Mouse (Mus musculus): ENCODE measurements at regions not wholly inside any gene's neighbourhood (a gene's known extent, or its start where the extent isn't known, plus 50 kb on each side); places are given as distances from the start of the nearest gene placed in this dataset.

DNA sequence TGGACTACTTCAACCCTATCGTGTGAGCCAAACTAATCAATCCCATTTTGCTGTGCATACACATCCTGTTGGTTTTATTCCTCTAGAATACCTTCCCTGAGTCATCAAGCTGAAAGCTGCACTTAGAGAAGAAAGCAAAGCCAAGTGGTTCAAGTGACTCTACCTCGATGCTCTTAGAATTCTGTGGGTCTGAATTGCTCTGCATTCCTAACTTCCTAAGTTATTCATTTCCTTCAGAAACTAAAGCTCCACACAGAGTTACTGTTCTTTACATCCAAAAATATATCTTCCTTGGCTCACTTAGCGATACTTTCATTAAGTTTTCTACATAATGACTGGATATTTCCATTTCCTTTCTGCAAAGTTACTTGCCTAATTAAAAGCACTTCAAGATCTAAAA lies 379.0 kb upstream of the Pkdcc start:
- Histone ChIP-seq H3K9ac (no peak overlapping the region), H3K27ac (replicated peaks) (no peak overlapping the region), H3K4me3 (replicated peaks) (no peak overlapping the region), H3K27me3 (no peaks in the 10 kb centered on the region), H3K4me1 (no peaks in the 10 kb centered on the region), H3K9me3 (replicated peaks) (no peaks in the 10 kb centered on the region), H3K36me3 (no peaks in the 10 kb centered on the region), H3K4me2 (replicated peaks) (no peak overlapping the region)
- no peak for ATAC-seq (ENCODE audit: insufficient number of reproducible peaks, low FRiP score, low TSS enrichment, low read depth)
- 74% methylated on average over 3 of the region's 3 CpGs for WGBS

DNA sequence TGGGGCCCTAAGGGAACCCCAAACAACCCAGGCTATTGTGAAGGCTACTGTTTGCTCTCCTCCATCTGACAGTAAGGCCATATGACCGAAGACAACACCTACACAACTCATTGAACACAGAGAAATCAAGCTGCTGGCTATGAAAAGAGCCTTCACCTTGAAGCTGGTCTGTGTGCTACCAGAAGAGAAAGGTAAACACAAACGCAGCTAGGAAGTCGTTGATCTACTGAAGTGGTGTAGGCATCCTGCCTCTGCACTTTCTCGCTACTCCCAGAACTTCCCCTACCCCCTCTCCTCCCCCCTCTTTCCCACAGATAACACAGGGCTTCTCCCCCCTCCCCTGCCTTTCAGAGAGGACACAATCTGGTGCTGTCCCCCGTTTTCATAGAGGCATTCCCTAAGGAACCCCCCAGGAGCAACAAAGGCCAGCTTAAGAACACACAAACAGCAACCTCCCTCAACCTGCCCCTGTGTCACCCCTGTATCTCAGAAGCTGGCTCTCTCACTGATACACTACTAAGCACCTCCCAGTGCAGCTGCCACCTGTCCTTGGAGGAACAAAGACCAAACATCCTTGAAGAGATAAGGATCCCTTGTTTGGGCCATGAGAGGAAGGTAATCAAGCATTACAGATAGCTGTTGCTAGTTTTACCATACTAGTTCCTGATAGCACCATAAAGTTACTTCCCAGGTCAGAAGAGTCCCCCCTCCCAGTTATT lies 368.2 kb upstream of the Pkdcc start:
- Histone ChIP-seq H3K36me3 (no peaks in the 10 kb centered on the region), H3K27ac (replicated peaks) (no peak overlapping the region), H3K27me3 (no peaks in the 10 kb centered on the region), H3K4me2 (replicated peaks) (no peak overlapping the region), H3K9me3 (replicated peaks) (no peaks in the 10 kb centered on the region), H3K4me3 (replicated peaks) (no peak overlapping the region), H3K4me1 (no peaks in the 10 kb centered on the region), H3K9ac (no peak overlapping the region)
- WGBS: 76% methylated on average over 5 of the region's 5 CpGs
- ATAC-seq (ENCODE audit: insufficient number of reproducible peaks, low FRiP score, low TSS enrichment, low read depth): no peak

GRCm38 (mm10) chr17:82857199-82858147 lies 357.6 kb upstream of the Pkdcc start:
- H3K4me1 ChIP-seq: peaks cover 4% of the 10 kb centered on the region; the same call in 1 of the 2 replicates
- peak overlapping the region; percentile 24 for H3K4me3 ChIP-seq (replicated peaks)
- ATAC-seq (ENCODE audit: insufficient number of reproducible peaks, low FRiP score, low TSS enrichment, low read depth): 0 out of 2 replicates have a peak, but pooled peaks have one; percentile 34
- H3K36me3 ChIP-seq: no peaks in the 10 kb centered on the region
- H3K27ac ChIP-seq (replicated peaks): no peak overlapping the region
- no peak overlapping the region for H3K9ac ChIP-seq
- H3K9me3 ChIP-seq (replicated peaks): no peaks in the 10 kb centered on the region
- H3K4me2 ChIP-seq (replicated peaks): peak overlapping the region; percentile 53
- WGBS: 18% methylated on average over 16 of the region's 16 CpGs
- no peaks in the 10 kb centered on the region for H3K27me3 ChIP-seq

DNA sequence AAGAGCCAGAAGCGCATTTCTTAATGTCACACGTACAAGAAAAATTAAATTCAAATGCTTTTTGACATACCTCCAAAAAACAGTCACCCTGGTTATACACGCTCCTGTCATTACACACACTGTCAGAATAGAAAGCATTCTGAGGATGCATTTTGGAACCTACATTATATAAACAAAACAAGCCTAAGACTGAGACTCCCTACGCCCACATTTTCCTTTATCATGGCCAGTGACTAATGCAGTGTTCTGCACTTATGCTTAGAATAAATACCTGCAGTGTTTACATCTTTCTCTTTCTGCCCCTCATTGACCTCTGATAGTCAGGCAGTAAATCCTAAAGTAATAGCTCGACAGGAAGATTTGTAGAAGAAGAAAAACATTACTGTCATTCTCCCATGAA lies 354.7 kb upstream of the Pkdcc start:
- Histone ChIP-seq H3K27ac (replicated peaks) (no peak overlapping the region), H3K27me3 (no peaks in the 10 kb centered on the region), H3K9me3 (replicated peaks) (no peaks in the 10 kb centered on the region), H3K4me3 (replicated peaks) (no peak overlapping the region), H3K4me1 (peaks cover 4% of the 10 kb centered on the region; the same call in 1 of the 2 replicates), H3K36me3 (no peaks in the 10 kb centered on the region), H3K4me2 (replicated peaks) (no peak overlapping the region), H3K9ac (no peak overlapping the region)
- WGBS: 65% methylated on average over 5 of the region's 5 CpGs
- no peak for ATAC-seq (ENCODE audit: insufficient number of reproducible peaks, low FRiP score, low TSS enrichment, low read depth)

GRCm38 (mm10) chr17:82860966-82861365 lies 354.1 kb upstream of the Pkdcc start:
- no peak overlapping the region for H3K4me3 ChIP-seq (replicated peaks)
- H3K4me2 ChIP-seq (replicated peaks): no peak overlapping the region
- H3K4me1 ChIP-seq: peaks cover 4% of the 10 kb centered on the region; the same call in 1 of the 2 replicates
- no peak overlapping the region for H3K27ac ChIP-seq (replicated peaks)
- H3K27me3 ChIP-seq: no peaks in the 10 kb centered on the region; the same call in 1 of the 2 replicates
- H3K9ac ChIP-seq: no peak overlapping the region
- 86% methylated on average over 5 of the region's 5 CpGs for WGBS
- ATAC-seq (ENCODE audit: insufficient number of reproducible peaks, low FRiP score, low TSS enrichment, low read depth): no peak
- no peaks in the 10 kb centered on the region for H3K36me3 ChIP-seq
- H3K9me3 ChIP-seq (replicated peaks): no peaks in the 10 kb centered on the region

GRCm38 (mm10) chr17:82877131-82877530 lies 338.0 kb upstream of the Pkdcc start:
- Histone ChIP-seq H3K9ac (no peak overlapping the region), H3K4me1 (no peaks in the 10 kb centered on the region), H3K27me3 (no peaks in the 10 kb centered on the region), H3K36me3 (no peaks in the 10 kb centered on the region), H3K27ac (replicated peaks) (no peak overlapping the region), H3K4me2 (replicated peaks) (no peak overlapping the region), H3K4me3 (replicated peaks) (no peak overlapping the region), H3K9me3 (replicated peaks) (no peaks in the 10 kb centered on the region)
- ATAC-seq (ENCODE audit: insufficient number of reproducible peaks, low FRiP score, low TSS enrichment, low read depth): no peak
- WGBS: 54% methylated on average over 8 of the region's 8 CpGs

GRCm38 (mm10) chr17:82900602-82901001 lies 314.5 kb upstream of the Pkdcc start:
- ATAC-seq (ENCODE audit: insufficient number of reproducible peaks, low FRiP score, low TSS enrichment, low read depth): no peak
- H3K9me3 ChIP-seq (replicated peaks): no peaks in the 10 kb centered on the region

DNA sequence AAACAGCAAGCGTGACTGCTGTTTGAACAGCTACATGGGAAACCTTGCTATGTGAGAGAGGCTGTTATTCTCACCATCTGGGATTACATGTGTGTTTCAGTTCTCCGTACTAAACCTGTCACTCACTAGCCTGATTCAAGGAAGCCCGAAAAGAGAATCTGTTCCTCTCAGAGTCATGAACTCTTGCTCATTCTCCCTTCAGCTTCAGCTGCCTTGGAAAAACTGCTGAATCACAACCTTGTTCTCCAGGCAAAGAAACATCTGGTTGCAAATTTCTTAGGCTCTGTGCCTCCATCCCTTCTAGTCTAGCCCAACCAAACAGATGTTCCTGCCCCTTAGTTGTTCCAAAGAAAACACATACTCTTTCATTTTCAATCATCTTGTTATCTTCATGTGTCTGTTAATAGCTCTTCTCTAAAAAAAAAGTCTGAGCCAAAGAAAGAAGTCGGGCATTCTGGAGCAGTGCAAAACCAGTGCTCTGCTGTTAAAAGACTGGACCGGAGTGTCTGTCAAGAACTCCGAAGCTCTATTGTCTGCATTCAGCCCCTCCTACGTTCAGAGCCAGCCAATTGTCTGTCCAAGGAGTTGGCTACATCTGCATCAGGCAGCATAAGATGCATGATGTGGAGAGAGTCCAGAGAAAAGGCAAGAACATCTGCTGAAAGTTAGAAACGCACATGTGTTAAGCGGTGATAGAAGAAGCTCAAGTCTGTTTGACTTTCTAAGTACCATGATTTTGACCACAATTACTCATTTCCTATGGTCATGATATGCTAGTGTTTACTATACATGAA lies 313.8 kb upstream of the Pkdcc start:
- Histone ChIP-seq H3K4me1 (no peaks in the 10 kb centered on the region), H3K4me2 (replicated peaks) (peak overlapping the region; percentile 21; the same call in 1 of the 2 replicates), H3K4me3 (replicated peaks) (peak overlapping the region; percentile 23), H3K36me3 (no peaks in the 10 kb centered on the region), H3K9me3 (replicated peaks) (no peaks in the 10 kb centered on the region), H3K9ac (no peak overlapping the region), H3K27ac (replicated peaks) (peak overlapping the region; percentile 58; the same call in 1 of the 2 replicates), H3K27me3 (no peaks in the 10 kb centered on the region)
- peak; percentile 75 for ATAC-seq (ENCODE audit: insufficient number of reproducible peaks, low FRiP score, low TSS enrichment, low read depth)
- WGBS: 40% methylated on average over 9 of the region's 9 CpGs

More at GRCm38 (mm10) chr17:82900602-82901001, 314.5 kb upstream of the Pkdcc start:
- Histone ChIP-seq H3K4me1 (no peaks in the 10 kb centered on the region), H3K4me3 (replicated peaks) (no peak overlapping the region), H3K4me2 (replicated peaks) (no peak overlapping the region), H3K9ac (no peak overlapping the region), H3K36me3 (no peaks in the 10 kb centered on the region), H3K27me3 (no peaks in the 10 kb centered on the region), H3K27ac (replicated peaks) (no peak overlapping the region)
- 31% methylated on average over 2 of the region's 2 CpGs for WGBS

- Histone ChIP-seq H3K36me3 (no peaks in the 10 kb centered on the region), H3K9ac (no peak overlapping the region), H3K9me3 (replicated peaks) (no peaks in the 10 kb centered on the region), H3K27ac (replicated peaks) (no peak overlapping the region), H3K27me3 (no peaks in the 10 kb centered on the region), H3K4me1 (no peaks in the 10 kb centered on the region), H3K4me3 (replicated peaks) (no peak overlapping the region), H3K4me2 (replicated peaks) (no peak overlapping the region)
- WGBS: 71% methylated on average over 2 of the region's 2 CpGs
- ATAC-seq (ENCODE audit: insufficient number of reproducible peaks, low FRiP score, low TSS enrichment, low read depth): no peak
Measured at GRCm38 (mm10) chr17:82904961-82905360, 310.1 kb upstream of the Pkdcc start.

DNA sequence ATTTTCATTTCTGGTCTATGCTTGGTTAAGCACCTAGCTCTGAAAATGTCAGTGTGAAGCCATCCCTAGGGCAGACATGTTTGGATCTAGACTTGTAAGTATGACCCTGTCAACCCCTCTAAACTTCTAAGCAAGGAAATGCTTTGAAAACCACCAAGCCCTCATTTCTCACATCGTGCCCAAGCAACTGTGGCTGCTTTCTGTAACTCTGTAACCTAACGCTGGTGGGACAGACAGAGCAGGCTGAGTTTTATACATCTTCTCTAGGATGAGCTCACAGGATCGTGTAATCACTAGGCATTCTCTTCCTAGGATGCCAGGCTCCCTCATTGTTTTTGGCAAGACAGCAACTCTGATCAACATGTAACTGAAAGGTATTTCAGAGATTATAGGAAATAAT lies 309.6 kb upstream of the Pkdcc start:
- Histone ChIP-seq H3K27me3 (no peaks in the 10 kb centered on the region), H3K4me2 (replicated peaks) (no peak overlapping the region), H3K4me3 (replicated peaks) (no peak overlapping the region), H3K9ac (no peak overlapping the region), H3K4me1 (no peaks in the 10 kb centered on the region), H3K9me3 (replicated peaks) (no peaks in the 10 kb centered on the region), H3K27ac (replicated peaks) (no peak overlapping the region), H3K36me3 (no peaks in the 10 kb centered on the region)
- no peak for ATAC-seq (ENCODE audit: insufficient number of reproducible peaks, low FRiP score, low TSS enrichment, low read depth)
- WGBS: 69% methylated on average over 3 of the region's 3 CpGs

- H3K9ac ChIP-seq: no peak overlapping the region
- no peak overlapping the region for H3K4me3 ChIP-seq (replicated peaks)
- H3K27ac ChIP-seq (replicated peaks): no peak overlapping the region
- H3K36me3 ChIP-seq: no peaks in the 10 kb centered on the region
- H3K27me3 ChIP-seq: no peaks in the 10 kb centered on the region
- ATAC-seq (ENCODE audit: insufficient number of reproducible peaks, low FRiP score, low TSS enrichment, low read depth): no peak
- H3K9me3 ChIP-seq (replicated peaks): no peaks in the 10 kb centered on the region
- no peaks in the 10 kb centered on the region for H3K4me1 ChIP-seq
- no peak overlapping the region for H3K4me2 ChIP-seq (replicated peaks)
- 77% methylated on average over 2 of the region's 2 CpGs for WGBS
Measured at GRCm38 (mm10) chr17:82909189-82909588, 305.9 kb upstream of the Pkdcc start.

Measured in embryonic facial prominence, embryonic 15.5 days (tissue).